Mouse (Mus musculus): ENCODE measurements around the gene Ndel1. TPM values are rescaled to one million over a fixed set of nuclear protein-coding genes. Genes with fewer than 3 reads are reported as not detected.

Gene Ndel1
- polyA plus RNA-seq, 1 experiment from 2014 or later, result 86.1 TPM

DNA sequence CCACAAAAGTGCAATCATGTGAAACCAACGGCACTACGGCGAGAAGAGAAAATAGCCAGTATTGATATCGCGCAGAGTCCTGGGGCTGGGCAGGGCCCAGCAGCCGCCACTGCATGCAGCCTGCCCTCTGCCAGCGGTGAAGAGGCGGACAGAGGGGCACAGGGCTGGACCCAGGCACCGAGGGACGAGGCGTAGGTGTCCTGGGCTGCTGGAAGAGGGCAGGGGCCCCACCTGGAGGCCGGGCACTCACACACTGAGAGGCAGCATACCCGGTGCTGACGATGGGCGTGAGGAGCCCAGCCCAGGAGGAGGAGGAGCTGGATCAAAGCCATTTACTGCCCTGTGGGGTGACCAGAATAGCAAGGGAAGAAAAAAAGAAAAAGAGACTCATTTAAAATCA, 49.3 kb downstream of the Ndel1 start:
- Histone ChIP-seq H3K4me3 (replicated peaks; ENCODE audit: low read depth, low read length) (no peak overlapping the region), H3K4me1 (replicated peaks; ENCODE audit: insufficient read depth, low read length) (no peaks in the 10 kb centered on the region), H3K9me3 (replicated peaks; ENCODE audit: low read length) (no peaks in the 10 kb centered on the region), H3K4me2 (ENCODE audit: low read length) (no peak overlapping the region), H3K27ac (no peak overlapping the region), H3K9ac (ENCODE audit: low read depth, low read length) (no peak overlapping the region), H3K36me3 (ENCODE audit: insufficient read depth, low read length) (peaks cover 45% of the 10 kb centered on the region), H3K27me3 (ENCODE audit: insufficient read depth, low read length) (no peaks in the 10 kb centered on the region)
- TF ChIP-seq CTCF (IDR thresholded peaks at IDR 0.05; ENCODE audit: low read depth), result no peak
- DNase-seq (ENCODE audit: low spot score), result no peak
- 68% methylated on average over 15 of the region's 15 CpGs for WGBS
- ATAC-seq (replicated peaks; ENCODE audit: low FRiP score, low read depth), result no peak; the same call in 1 of the 2 replicates

DNA sequence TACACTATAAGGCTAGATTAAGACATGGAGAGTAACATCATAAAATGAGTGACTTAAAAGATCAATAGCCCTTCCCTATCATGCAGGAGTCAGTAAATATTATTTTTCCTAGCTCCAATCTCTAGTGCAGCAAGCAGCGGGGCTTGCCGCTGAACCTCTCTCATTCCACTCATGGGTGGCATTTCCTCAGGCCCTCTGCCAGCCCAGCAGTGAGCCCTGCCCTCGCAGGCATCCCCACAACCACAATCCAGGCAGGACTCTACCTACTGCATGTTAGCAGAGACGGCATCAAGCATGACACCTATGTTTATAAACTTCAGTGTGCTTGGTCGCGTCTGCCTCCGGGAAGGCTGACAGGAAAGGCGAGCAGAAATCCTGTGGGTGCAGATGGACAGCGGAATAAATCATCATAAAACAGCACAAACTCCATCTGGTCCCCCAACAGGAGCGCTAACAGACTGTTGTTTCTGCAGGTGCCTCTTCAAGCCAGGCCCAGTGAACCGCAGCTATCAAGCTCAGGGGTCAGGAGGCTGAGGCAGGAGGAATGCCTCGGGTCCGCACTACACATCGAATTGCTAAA, 52.3 kb downstream of the Ndel1 start:
- no peaks in the 10 kb centered on the region for H3K9me3 ChIP-seq (replicated peaks; ENCODE audit: low read length)
- no peak overlapping the region for H3K4me2 ChIP-seq (ENCODE audit: low read length)
- no peak for TF ChIP-seq CTCF (IDR thresholded peaks at IDR 0.05; ENCODE audit: low read depth)
- ATAC-seq (replicated peaks; ENCODE audit: low FRiP score, low read depth) (no peak), DNase-seq (ENCODE audit: low spot score) (no peak)
- no peak overlapping the region for H3K27ac ChIP-seq
- H3K27me3 ChIP-seq (ENCODE audit: insufficient read depth, low read length), result no peaks in the 10 kb centered on the region
- H3K36me3 ChIP-seq (ENCODE audit: insufficient read depth, low read length), result peaks cover 48% of the 10 kb centered on the region
- no peak overlapping the region for H3K9ac ChIP-seq (ENCODE audit: low read depth, low read length)
- WGBS, result 81% methylated on average over 14 of the region's 14 CpGs
- H3K4me1 ChIP-seq (replicated peaks; ENCODE audit: insufficient read depth, low read length), result no peaks in the 10 kb centered on the region
- H3K4me3 ChIP-seq (replicated peaks; ENCODE audit: low read depth, low read length), result no peak overlapping the region

DNA sequence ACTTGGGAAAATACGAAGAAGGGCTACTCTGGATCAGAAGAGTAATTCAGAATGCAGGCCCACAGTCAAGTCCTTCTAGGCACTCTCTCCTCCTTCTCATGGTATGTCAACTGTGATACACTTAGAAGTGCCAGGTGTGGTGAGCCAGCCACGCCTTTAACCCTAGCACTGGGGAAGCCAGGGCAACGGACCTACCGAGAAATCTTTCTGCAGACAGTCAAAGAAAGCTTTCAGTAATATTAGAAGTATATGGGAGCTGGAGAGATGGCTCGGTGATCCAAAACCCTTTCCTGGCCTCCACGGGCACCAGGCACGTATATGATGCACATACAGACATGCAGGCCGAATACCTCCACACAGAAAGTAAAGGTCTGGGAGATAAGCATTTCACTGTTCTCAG, 53.2 kb downstream of the Ndel1 start:
- WGBS, result 83% methylated on average over 8 of the region's 8 CpGs
- H3K36me3 ChIP-seq (ENCODE audit: insufficient read depth, low read length), result peaks cover 55% of the 10 kb centered on the region
- H3K27ac ChIP-seq, result no peak overlapping the region
- H3K9me3 ChIP-seq (replicated peaks; ENCODE audit: low read length), result no peaks in the 10 kb centered on the region
- H3K4me1 ChIP-seq (replicated peaks; ENCODE audit: insufficient read depth, low read length), result no peaks in the 10 kb centered on the region
- H3K4me3 ChIP-seq (replicated peaks; ENCODE audit: low read depth, low read length), result no peak overlapping the region
- H3K4me2 ChIP-seq (ENCODE audit: low read length), result no peak overlapping the region
- DNase-seq (ENCODE audit: low spot score), result no peak
- H3K27me3 ChIP-seq (ENCODE audit: insufficient read depth, low read length), result no peaks in the 10 kb centered on the region
- TF ChIP-seq CTCF (IDR thresholded peaks at IDR 0.05; ENCODE audit: low read depth), result no peak
- no peak overlapping the region for H3K9ac ChIP-seq (ENCODE audit: low read depth, low read length)
- ATAC-seq (replicated peaks; ENCODE audit: low FRiP score, low read depth), result no peak

DNA sequence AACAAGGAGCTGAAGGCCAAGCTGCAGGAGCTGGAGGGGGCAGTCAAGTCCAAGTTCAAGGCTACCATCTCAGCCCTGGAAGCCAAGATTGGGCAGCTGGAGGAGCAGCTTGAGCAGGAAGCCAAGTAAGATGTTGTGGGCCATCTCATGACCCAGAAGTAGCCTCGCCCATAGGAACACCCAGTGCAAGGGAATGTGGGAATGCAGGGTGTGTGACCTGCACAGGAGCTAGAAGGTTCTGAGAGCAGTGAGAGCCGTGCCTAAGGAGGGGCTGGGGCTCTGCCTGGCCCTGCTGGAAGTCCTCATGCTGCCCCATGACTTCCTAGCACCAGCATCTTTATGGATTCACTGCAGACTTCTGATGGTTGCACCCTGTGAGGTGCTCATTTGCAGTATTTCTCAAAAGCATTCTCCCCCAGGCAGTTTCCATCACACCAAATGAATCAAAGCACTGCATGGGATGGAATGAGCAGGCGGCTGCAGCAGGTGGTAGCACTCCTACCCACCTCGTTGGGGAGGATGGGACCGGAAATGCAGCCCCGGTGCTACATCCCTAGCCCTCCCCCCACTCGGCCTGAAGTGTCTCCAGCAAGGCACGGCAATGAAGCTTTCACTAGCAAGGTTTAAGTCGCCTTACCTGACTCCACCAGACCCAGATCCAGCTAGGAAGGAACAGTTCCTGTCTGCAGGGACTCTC, 59.6 kb downstream of the Ndel1 start:
- Histone ChIP-seq H3K4me2 (ENCODE audit: low read length) (no peak overlapping the region), H3K27me3 (ENCODE audit: insufficient read depth, low read length) (no peaks in the 10 kb centered on the region), H3K4me1 (replicated peaks; ENCODE audit: insufficient read depth, low read length) (no peaks in the 10 kb centered on the region), H3K36me3 (ENCODE audit: insufficient read depth, low read length) (peaks cover 78% of the 10 kb centered on the region), H3K9me3 (replicated peaks; ENCODE audit: low read length) (no peaks in the 10 kb centered on the region), H3K27ac (no peak overlapping the region), H3K4me3 (replicated peaks; ENCODE audit: low read depth, low read length) (no peak overlapping the region), H3K9ac (ENCODE audit: low read depth, low read length) (no peak overlapping the region)
- WGBS, result 79% methylated on average over 9 of the region's 9 CpGs
- ATAC-seq (replicated peaks; ENCODE audit: low FRiP score, low read depth) (no peak), DNase-seq (ENCODE audit: low spot score) (no peak)
- TF ChIP-seq CTCF (IDR thresholded peaks at IDR 0.05; ENCODE audit: low read depth), result no peak

DNA sequence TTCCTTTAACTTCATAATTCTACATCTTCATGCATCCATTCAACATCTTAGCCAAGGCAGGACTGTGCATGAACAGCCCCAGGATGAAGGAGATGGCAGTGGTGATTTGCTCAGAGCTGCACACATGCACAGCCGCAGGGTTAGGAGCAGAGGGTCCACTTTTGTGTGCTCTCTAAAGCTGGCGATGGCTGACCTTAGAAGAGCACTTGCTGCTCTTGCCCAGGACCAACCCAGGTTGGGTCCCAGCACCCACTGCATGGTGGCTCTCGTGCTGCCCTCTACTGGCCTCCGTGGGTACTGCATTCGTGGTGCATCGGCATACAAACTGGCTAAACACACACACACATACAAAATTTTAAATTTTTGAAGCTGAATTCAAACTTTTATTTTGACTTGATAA, 63.9 kb downstream of the Ndel1 start:
- peak; percentile 59; the same call in 1 of the 2 replicates for ATAC-seq (replicated peaks; ENCODE audit: low FRiP score, low read depth)

DNA sequence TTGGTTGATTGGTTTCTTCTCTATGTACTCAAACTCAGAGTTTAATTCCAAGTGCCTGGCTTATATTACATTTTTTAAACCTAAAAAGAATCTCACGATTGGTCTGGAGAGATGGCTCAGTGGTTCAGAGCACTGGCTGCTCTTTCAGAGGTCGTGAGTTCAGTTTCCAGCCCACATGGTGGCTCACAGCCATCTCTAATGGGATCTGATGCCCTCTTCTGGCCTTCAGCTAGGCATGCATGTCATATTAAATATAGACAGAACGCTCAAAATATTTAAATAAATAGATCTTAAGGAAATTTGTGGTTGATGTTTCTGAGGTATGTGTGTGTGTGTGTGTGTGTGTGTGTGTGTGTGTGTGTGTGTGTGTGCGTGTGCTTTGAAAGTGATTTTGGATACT, 66.5 kb downstream of the Ndel1 start:
- H3K9ac ChIP-seq (ENCODE audit: low read depth, low read length), result no peak overlapping the region
- no peak for ATAC-seq (replicated peaks; ENCODE audit: low FRiP score, low read depth)
- no peak overlapping the region for H3K4me2 ChIP-seq (ENCODE audit: low read length)
- no peaks in the 10 kb centered on the region for H3K9me3 ChIP-seq (replicated peaks; ENCODE audit: low read length)
- H3K27me3 ChIP-seq (ENCODE audit: insufficient read depth, low read length), result no peaks in the 10 kb centered on the region
- peak; percentile 65 for TF ChIP-seq CTCF (IDR thresholded peaks at IDR 0.05; ENCODE audit: low read depth)
- H3K4me1 ChIP-seq (replicated peaks; ENCODE audit: insufficient read depth, low read length), result no peaks in the 10 kb centered on the region
- peak; percentile 38 for DNase-seq (ENCODE audit: low spot score)
- no peak overlapping the region for H3K27ac ChIP-seq
- no peak overlapping the region for H3K4me3 ChIP-seq (replicated peaks; ENCODE audit: low read depth, low read length)
- H3K36me3 ChIP-seq (ENCODE audit: insufficient read depth, low read length), result peaks cover 90% of the 10 kb centered on the region
- WGBS, result 59% methylated on average over 4 of the region's 4 CpGs

More for the DNA sequence above, 63.9 kb downstream of the Ndel1 start:
- no peak overlapping the region for H3K4me3 ChIP-seq (replicated peaks; ENCODE audit: low read depth, low read length)
- H3K9ac ChIP-seq (ENCODE audit: low read depth, low read length), result no peak overlapping the region
- peaks cover 83% of the 10 kb centered on the region for H3K36me3 ChIP-seq (ENCODE audit: insufficient read depth, low read length)
- H3K4me2 ChIP-seq (ENCODE audit: low read length), result no peak overlapping the region
- H3K4me1 ChIP-seq (replicated peaks; ENCODE audit: insufficient read depth, low read length), result no peaks in the 10 kb centered on the region
- peak; percentile 40 for DNase-seq (ENCODE audit: low spot score)
- peak; percentile 93 for TF ChIP-seq CTCF (IDR thresholded peaks at IDR 0.05; ENCODE audit: low read depth)
- 37% methylated on average over 6 of the region's 6 CpGs for WGBS
- H3K27ac ChIP-seq, result no peak overlapping the region
- H3K9me3 ChIP-seq (replicated peaks; ENCODE audit: low read length), result no peaks in the 10 kb centered on the region
- H3K27me3 ChIP-seq (ENCODE audit: insufficient read depth, low read length), result no peaks in the 10 kb centered on the region

Measured in kidney, postnatal 0 days (tissue).